Mouse (Mus musculus) bone marrow macrophage, adult 2 months (primary cell): ENCODE data around the gene Fbxo9.

Source experiments
- CTCF ChIP-seq: IDR thresholded peaks from 2 replicates; pipeline ENCODE4 v1.5.1; 2012; ENCODE audit warnings: low read depth, mild to moderate bottlenecking, low read length, moderate library complexity
- POLR2A ChIP-seq: IDR thresholded peaks from 2 replicates; pipeline ENCODE4 v1.6.1; 2012; ENCODE audit warnings: mild to moderate bottlenecking, low read depth, low read length, borderline replicate concordance

DNA sequence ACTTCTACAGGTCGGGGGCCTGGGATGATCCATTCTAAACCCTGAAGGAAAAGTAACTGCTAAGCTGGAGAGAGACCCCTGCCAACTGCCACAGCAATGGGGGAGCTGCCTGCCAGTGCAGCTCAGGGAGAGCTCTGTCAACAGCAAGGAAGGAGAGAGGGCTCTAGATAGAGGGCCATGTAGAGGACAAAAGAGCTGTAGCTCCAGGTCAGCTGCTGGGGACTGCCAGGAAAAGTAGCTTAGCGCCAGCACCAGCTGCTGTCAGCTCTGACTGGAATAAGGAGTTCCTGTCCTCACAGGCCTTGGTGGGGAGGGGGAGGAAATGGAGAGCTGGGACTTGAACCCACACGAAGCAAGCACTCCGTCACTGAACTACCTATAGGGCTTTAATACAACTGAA, 20.3 kb downstream of the Fbxo9 start:
- TF ChIP-seq POLR2A (no peak), CTCF (no peak)
